Mouse (Mus musculus) intestine, postnatal 0 days (tissue): Measurements from ENCODE around the gene Smc3. TPM values are rescaled to one million over a fixed set of nuclear protein-coding genes. Genes with fewer than 3 reads are reported as not detected.

Experiments used
- ATAC-seq: fragments of 200-750 bp; cut with Nextera tagmentation; 2 replicates; pipeline ENCODE4 v1.8.0; 2017; ENCODE audit warnings: mild to moderate bottlenecking, moderate TSS enrichment, moderate library complexity
- H3K27ac ChIP-seq: fragments of 300-500 bp; sonication (generic); 2 replicates; pipeline ENCODE4 v1.5.1; 2014; ENCODE audit warnings: mild to moderate bottlenecking, low read depth, low read length, moderate library complexity
- H3K27me3 ChIP-seq: fragments of 300-500 bp; sonication (generic); replicated peaks from 2 replicates; pipeline ENCODE4 v1.6.1; 2014; ENCODE audit warnings: low read length, mixed read lengths; ENCODE audit not compliant: control insufficient read depth, insufficient read depth
- H3K36me3 ChIP-seq: fragments of 300-500 bp; sonication (generic); 2 replicates; pipeline ENCODE4 v1.6.1; 2014; ENCODE audit warnings: mild to moderate bottlenecking, moderate library complexity; ENCODE audit not compliant: control insufficient read depth, insufficient read depth
- H3K4me1 ChIP-seq: fragments of 300-500 bp; sonication (generic); replicated peaks from 2 replicates; pipeline ENCODE4 v1.6.1; 2014; ENCODE audit warnings: antibody characterized with exemption, low read length, mixed read lengths; ENCODE audit not compliant: control insufficient read depth, insufficient read depth
- H3K4me2 ChIP-seq: fragments of 300-500 bp; sonication (generic); replicated peaks from 2 replicates; pipeline ENCODE4 v1.6.1; 2014; ENCODE audit warnings: low read depth, mild to moderate bottlenecking, moderate library complexity
- H3K4me3 ChIP-seq: fragments of 300-500 bp; sonication (generic); 2 replicates; pipeline ENCODE4 v1.5.1; 2014; ENCODE audit warnings: low read depth, low read length
- H3K9ac ChIP-seq: fragments of 300-500 bp; sonication (generic); 2 replicates; pipeline ENCODE4 v1.6.1; 2014; ENCODE audit warnings: mild to moderate bottlenecking, low read depth, low read length
- H3K9me3 ChIP-seq: fragments of 300-500 bp; sonication (generic); 2 replicates; pipeline ENCODE4 v1.6.1; 2016; ENCODE audit warnings: mixed run types; ENCODE audit not compliant: control insufficient read depth
- CTCF ChIP-seq: sonication (generic); IDR thresholded peaks from 2 replicates; pipeline ENCODE4 v1.5.1; 2016; ENCODE audit warnings: low read depth, mild to moderate bottlenecking, control low read depth, antibody characterized with exemption, moderate library complexity
- WGBS: fragments of 180-500 bp; shearing (Covaris S2); extraction: QIAGEN DNeasy Blood & Tissue Kit; methylation state at CpG from one replicate; pipeline ENCODE4 v1.1.7; 2014; 5-methylcytosine and 5-hydroxymethylcytosine counted together
- polyA plus RNA-seq: library from polyadenylated mRNA; unstranded; fragments of >200 nt; fragmentation: Nextera tagmentation; extraction: Ambion mirVana; gene quantifications from 2 replicates; pipeline ENCODE4 v1.2.1, GENCODE M21; 2015

The Smc3 gene
- polyA plus RNA-seq, 1 experiment from 2014 or later: 24.4 TPM

DNA sequence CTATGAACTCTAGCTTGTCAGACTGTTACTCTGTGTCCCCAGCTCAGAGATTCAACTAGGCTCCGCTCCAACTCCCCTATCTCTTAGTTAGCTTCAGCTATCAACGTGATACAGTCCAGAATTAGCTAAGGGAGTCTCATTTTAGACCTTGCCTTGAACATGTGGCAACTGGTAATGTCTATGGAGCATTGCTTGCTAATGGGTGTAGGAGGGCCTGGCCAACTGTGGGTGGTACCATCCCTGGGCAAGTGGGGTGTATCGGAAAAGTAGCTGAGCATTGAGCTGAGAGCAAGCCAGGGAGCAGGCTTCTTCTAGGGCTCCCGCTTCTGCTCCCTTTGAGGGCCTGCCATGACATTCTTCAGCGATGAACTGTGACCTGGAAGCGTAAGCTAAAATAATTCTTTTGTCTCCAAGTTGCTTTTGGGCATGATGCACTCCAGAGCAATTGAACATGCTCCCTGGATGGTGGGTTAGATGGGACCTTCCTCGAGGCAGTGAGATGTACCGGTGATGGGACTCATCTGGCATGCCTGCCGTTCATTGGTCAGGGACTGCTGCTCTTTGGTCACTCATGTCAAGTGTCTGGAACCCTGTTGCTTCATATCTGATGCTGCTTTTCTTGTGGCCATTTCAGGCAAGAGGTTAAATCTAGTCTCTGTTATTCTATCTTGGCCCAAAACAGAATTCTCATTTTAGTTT is 60.7 kb downstream of the Smc3 start:
- no peak overlapping the region for H3K27ac ChIP-seq
- ATAC-seq: no peak
- WGBS: 79% methylated on average over 9 of the region's 9 CpGs
- no peaks in the 10 kb centered on the region for H3K36me3 ChIP-seq
- H3K9ac ChIP-seq: no peak overlapping the region
- H3K9me3 ChIP-seq: no peaks in the 10 kb centered on the region
- no peak overlapping the region for H3K4me3 ChIP-seq
- H3K4me1 ChIP-seq: no peaks in the 10 kb centered on the region
- H3K27me3 ChIP-seq: no peaks in the 10 kb centered on the region
- TF ChIP-seq CTCF: no peak
- H3K4me2 ChIP-seq: no peak overlapping the region

GRCm38 (mm10) chr19:53661938-53662722 is 61.9 kb downstream of the Smc3 start:
- H3K4me3 ChIP-seq: no peak overlapping the region
- no peaks in the 10 kb centered on the region for H3K9me3 ChIP-seq
- no peak for TF ChIP-seq CTCF
- no peak overlapping the region for H3K27ac ChIP-seq
- no peaks in the 10 kb centered on the region for H3K4me1 ChIP-seq
- H3K36me3 ChIP-seq: no peaks in the 10 kb centered on the region
- ATAC-seq: no peak
- no peak overlapping the region for H3K4me2 ChIP-seq
- H3K27me3 ChIP-seq: no peaks in the 10 kb centered on the region
- 62% methylated on average over 14 of the region's 14 CpGs for WGBS
- H3K9ac ChIP-seq: no peak overlapping the region

GRCm38 (mm10) chr19:53664831-53665230 is 64.6 kb downstream of the Smc3 start:
- TF ChIP-seq CTCF: no peak
- Histone ChIP-seq H3K36me3 (no peaks in the 10 kb centered on the region), H3K27ac (no peak overlapping the region), H3K27me3 (no peaks in the 10 kb centered on the region), H3K4me3 (no peak overlapping the region), H3K9me3 (no peaks in the 10 kb centered on the region), H3K4me2 (no peak overlapping the region), H3K4me1 (no peaks in the 10 kb centered on the region), H3K9ac (no peak overlapping the region)
- 86% methylated on average over 9 of the region's 9 CpGs for WGBS
- ATAC-seq: no peak

GRCm38 (mm10) chr19:53665391-53665790 is 65.2 kb downstream of the Smc3 start:
- H3K27ac ChIP-seq: no peak overlapping the region
- no peaks in the 10 kb centered on the region for H3K27me3 ChIP-seq
- no peaks in the 10 kb centered on the region for H3K4me1 ChIP-seq
- H3K9ac ChIP-seq: no peak overlapping the region
- H3K9me3 ChIP-seq: no peaks in the 10 kb centered on the region
- ATAC-seq: no peak
- no peaks in the 10 kb centered on the region for H3K36me3 ChIP-seq
- 91% methylated on average over 4 of the region's 4 CpGs for WGBS
- H3K4me2 ChIP-seq: no peak overlapping the region
- H3K4me3 ChIP-seq: no peak overlapping the region
- no peak for TF ChIP-seq CTCF

DNA sequence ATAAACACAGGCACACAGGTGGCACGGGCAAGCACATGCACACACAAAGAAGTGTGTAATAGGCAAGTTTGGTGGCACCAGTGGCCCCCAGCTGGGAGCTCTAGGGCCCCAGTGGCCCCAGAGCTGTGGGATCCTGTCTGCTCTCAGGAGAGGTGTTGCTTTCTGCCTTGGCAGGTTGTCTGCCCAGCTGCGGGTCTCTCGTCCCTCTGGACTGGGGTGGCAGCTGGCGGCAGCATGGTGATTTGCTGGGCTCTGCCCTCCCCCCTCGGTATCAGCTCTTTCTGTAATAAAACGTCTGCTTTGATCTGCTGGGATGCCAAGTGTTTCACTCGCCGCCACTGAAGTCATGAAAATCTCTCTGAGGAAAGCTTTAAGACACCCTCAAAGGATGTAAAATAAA is 66.5 kb downstream of the Smc3 start:
- Histone ChIP-seq H3K4me3 (no peak overlapping the region), H3K4me1 (no peaks in the 10 kb centered on the region), H3K9ac (no peak overlapping the region), H3K9me3 (no peaks in the 10 kb centered on the region), H3K27me3 (0 out of 2 replicates have a peak, but pooled peaks cover 7% of the 10 kb centered on the region), H3K36me3 (no peaks in the 10 kb centered on the region), H3K4me2 (no peak overlapping the region), H3K27ac (no peak overlapping the region)
- WGBS: 26% methylated on average over 8 of the region's 8 CpGs
- TF ChIP-seq CTCF: no peak
- ATAC-seq: no peak

DNA sequence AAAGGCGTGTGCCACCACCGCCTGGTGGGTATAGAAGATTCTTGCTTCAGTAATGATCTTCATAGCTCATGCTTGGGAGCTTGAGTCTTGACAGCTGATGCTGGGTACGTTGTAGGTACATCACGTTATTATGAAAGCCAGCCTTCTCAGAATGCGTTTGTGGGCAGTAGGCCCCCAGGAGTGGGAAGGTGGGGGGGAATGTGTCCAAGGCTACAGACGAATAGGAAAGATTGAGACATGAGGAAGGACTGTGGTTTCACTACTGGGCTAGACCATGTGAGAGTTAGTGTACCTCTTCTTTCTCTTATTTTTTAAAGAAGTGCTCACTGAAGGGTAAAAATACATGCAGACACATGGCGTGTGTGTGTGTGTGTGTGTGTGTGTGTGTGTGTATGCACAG is 68.6 kb downstream of the Smc3 start:
- Histone ChIP-seq H3K36me3 (no peaks in the 10 kb centered on the region), H3K4me1 (no peaks in the 10 kb centered on the region), H3K9me3 (no peaks in the 10 kb centered on the region), H3K9ac (no peak overlapping the region), H3K4me3 (no peak overlapping the region), H3K27ac (no peak overlapping the region), H3K4me2 (no peak overlapping the region), H3K27me3 (peaks cover 14% of the 10 kb centered on the region)
- ATAC-seq: no peak
- WGBS: 87% methylated on average over 7 of the region's 7 CpGs
- no peak for TF ChIP-seq CTCF
